Mouse (Mus musculus) T-helper 1 cell (primary cell): ENCODE data around the gene Mvb12b.

Experiments used
- in situ Hi-C: fragments of 300-600 bp; cut with MboI, MseI; formaldehyde crosslinking; loops from one replicate; pipeline ENCODE4 v1.15.1; 2025; ENCODE audit warnings: high pct_unique_total_duplicates

Gene Mvb12b

DNA sequence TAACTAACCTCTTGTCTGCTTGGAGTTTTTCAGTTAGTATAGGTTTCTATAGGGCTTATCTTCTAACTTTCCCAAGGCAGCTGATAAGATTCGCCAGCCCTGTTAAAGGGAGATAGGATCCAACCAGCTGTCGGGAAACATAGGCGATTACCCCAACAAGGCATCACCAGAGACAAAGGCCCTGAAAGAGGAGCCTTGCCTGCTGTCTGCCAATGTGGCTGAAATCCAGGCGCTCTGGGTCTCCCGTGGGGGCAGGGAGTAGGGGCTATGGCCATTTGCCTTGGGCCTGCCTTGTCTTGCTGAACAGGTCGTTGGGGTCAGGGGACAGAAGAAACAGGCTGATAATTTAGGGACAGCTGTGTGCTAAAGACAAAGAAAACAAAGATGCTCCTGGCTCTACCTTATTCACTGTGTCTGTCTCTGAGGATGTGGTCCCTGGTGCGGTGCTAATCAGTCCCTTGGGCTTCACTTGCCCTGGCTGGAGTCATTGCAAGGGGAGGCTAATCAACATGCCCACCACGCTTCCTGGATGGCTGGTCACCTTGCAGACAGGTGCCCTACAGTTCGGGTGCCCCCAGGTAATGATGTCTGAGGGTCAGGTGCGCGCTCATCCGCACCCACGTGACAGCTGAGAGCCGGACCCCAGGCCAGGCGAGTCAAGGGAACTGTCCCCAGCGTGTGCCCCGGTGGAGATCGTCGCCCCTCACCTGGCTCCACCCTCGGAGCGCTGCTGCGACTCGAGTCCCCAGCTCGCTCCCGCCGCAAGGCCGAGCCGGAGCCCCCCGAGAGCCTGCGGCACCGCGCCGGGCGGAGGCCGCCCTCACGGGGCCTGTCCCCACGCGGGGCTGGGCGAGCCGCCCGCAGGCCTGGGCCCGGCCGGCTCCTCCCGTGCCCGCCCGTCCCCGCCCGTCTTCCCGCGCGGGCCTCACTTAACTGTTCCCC lies 1.1 kb downstream of the Mvb12b start:
- in situ Hi-C loops, result no loop called here

DNA sequence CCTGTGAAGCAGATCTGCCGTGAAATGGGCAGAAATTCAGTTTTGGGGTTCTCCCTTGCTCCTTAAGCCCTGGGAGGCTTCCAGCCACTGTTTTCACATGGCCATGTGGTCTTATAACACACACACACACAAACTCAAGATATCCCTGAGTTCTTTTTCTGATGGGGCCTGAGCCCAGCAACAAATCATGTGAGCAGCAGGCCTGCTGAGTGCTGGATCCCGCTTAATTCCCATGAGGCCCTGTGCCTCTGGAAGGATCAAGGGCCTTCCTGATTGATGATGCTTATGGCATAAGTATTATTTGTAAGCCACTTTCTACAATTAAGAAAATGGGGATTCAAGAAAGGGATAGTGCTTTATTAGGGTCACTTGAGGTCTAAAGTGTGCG lies 2.5 kb downstream of the Mvb12b start:
- in situ Hi-C loops, result no loop called here

DNA sequence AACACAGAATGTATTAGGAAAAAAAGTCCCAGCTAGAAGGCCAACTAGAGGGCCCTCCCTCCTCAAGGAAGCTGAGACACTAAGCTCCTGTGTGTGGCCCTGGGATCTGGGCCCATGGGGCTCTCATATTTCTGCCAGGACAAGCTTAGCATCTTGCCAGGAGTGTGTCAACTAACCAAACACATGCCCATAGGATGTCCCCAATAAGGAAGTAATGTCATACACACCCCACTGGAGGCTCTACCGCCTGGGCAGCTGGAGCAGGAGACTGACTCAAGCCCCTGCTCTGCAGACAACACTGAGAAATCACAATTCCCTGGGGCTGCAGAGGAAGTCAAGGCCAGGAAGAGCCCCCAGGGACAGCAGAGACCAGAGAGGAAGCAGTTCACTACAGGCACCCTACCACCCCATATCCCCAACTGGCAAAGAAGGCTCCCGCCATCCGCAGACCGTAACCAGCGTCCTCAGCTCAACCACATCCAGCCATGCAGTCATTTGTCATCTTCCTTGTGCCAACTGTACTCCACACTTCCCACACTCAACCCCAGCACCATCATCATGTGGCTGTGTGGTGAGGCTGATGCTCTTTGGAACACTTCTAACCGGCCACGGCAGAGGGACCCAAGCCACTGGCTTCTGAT lies 3.0 kb downstream of the Mvb12b start:
- in situ Hi-C loops, result no loop called here

DNA sequence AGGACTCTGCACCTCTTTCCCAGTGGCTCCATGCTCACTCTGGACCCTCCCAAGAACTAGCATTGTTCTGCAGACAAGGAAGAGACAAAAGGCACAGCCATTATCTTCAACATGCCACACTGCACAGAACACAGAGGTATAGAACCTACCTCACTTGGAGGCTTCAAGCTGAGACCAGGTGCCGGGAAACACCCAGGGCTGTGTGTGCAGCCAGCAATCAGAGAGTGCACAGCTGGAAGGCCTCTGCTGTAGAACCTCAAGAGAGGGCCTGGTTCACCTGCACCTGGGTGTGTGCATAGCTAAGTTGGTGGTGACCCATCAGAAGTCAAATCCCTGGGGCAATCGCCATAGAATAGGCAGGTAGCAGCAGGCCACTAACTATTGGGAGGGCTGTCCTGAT lies 8.5 kb downstream of the Mvb12b start:
- in situ Hi-C loops, result no loop called here

DNA sequence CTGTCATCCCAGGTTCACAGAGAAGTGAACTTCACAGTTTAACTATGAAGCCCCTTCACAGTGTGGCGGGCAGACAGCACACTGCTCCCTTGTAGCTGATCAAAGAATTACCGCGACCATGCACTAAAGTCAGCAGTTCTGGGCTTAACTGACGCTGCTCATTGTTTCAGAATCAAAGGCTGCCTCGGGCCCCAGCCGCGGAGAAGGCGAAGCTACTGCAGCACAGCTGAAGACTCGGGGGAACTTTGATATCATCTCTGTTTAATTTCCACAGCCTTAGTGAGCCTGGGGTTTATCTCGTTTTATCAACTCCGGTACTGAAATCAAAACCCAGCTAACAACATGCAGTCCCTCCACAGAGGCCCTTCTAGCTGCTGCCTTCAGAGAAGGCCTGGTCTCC lies 9.3 kb downstream of the Mvb12b start:
- in situ Hi-C loops, result no loop called here

DNA sequence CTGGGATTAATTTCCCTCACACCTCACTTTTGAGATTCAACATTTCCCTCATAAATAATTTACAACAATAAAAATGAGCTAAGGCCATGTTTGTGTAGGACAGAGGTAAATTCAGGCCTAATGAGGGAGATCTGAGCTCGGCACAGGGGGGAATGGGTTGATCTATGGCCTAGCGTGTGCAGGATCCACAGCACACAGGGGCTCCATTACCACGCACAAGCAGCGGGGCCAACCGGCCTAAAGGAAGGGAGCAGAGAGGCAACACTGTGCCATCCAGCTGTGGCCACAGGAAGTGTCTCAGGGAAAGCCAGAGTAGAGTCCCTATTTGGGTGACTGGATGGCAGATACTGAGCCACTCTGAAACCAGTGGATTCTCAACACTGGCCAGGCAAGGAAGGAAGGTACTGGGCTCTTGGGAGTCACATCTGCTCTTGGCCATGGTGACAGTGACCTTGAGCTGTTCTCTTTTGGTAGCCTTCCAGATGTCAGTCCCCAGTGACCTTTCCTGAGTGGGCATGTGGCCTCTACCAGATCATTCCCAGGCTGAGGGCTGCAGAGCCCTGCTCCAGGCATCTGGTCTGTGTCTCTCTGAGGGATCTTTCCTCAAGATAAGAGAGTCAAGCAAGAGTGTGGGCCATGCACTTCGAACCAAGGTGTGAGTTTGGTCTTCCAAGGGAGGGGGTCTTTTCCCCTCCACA lies 9.9 kb downstream of the Mvb12b start:
- in situ Hi-C loops, result no loop called here

DNA sequence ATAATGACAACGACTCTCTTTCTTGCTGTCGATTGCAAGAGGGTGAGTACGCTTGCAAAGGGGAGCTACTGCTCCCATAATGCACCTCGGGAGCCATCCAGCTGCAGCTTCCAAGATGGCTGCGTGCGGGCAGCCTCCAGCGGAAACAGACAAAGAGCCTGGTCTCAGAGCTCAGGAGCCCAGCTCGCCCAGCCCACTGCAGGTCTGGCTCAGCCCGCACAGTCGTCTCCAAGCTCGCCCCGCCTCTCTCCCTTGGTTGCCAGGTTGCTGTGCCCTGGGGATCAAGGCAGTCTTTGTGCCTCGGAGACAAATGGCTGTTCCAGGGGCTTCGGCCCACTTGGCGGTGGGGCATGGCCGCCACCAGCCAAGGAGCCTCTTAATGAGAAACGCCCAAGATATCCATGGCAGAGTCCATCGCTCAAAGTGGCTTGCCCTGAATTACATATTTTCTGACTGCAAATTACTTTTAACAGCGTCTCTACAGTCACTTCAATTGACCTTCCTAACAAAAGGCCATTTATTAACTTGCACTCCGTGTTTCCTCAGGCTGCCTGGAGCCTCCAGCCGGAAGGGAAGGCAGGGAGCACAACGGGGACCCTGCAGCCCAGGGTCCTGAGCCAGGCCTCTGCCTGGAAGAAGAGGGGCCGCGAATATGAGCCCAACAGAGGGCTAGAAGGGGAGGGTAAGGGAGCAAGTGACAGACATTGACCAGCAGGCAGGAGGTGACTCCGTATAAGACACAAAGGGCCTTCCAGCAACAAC lies 11.0 kb downstream of the Mvb12b start:
- in situ Hi-C loops, result no loop called here

DNA sequence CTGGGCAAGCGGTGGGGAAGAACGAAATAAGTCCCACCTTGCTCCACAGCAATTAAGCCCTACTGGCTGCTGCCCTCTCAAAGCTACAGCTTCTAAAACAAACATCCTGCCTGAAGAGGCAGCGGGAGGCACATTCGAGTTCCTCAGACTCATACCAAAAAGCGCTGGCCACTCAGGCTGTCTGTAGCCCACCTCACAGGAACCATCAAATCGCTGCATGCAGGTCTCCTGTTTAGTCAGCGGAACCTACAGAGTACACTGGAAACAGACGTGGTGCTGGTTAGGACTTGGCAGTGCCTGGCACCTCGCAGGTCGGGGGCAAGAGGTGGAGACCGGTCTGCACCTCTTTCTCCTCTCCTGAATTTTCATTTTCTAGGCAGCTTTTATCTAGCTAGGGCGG lies 12.2 kb downstream of the Mvb12b start:
- in situ Hi-C loops, result no loop called here

DNA sequence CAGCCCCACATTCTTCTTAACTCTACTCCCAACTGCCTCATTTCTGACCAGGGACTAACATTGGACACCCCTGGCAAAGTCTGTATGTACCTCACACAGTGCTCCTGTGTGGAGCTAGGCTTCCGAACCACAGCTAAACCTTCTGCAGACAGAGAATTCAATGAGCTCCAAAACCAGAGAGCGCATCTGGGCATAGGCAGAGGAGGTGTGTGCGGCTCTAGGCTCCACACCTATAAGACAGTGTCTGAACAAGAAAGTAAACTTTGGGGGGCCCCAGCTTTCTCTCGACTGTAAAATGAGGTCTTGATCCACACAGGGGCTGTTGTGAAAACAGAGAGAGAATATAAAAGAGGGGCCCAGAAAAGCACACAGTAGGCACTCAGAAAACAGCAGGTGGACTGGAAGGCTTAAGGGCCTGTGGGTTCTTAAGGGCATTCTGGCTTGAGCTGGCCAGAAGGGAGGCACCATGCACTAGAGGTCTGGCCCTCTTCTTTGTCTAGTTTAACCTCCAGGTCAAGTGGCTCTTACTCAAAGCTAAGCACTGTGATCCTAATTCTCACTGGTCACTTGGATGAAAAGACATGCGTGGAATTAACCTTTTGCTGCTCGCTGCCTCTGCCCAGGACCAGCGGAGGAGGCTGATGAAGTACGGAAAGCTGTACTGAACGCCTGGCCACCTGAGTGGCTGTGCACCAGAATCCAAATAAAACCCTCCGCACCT lies 12.7 kb downstream of the Mvb12b start:
- in situ Hi-C loops, result no loop called here

DNA sequence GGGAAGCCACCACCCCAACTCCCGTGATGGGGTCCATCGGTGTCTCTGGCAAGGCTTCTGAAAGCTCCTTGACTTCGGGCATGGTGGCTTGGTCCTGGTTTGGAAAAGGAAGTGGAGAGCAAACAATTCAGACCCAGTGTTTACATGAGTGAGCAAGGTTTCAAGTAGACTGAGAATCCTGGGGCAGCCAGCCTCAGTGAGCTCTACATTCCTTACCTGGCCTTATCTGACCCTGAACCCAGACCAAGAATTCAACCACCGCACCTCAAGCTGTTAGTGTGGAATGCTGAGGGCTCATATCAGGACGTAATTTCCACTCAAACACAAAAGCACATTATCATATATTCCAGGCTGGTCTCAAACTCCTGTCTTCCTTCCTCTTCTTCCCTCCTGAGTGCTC lies 13.4 kb downstream of the Mvb12b start:
- in situ Hi-C loops, result no loop called here

DNA sequence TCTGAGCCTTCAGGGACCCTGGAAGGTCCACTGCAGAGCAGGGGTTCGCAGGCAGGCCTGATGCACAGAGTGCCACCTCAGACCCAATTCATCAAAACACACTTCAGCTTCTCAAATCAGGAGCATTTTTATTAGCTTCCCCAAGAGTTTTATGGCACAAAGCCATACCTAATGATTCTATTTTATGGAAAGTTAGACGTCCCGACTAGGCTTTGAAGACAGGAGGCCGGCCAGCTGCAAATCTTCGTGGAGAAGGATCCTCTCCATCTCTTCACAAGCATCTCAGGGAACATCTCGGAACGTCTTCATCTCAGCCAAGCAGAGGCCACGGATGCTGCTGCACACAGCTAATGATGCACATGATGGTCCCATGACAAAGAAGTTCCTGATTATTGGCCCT lies 14.2 kb downstream of the Mvb12b start:
- in situ Hi-C loops, result no loop called here

DNA sequence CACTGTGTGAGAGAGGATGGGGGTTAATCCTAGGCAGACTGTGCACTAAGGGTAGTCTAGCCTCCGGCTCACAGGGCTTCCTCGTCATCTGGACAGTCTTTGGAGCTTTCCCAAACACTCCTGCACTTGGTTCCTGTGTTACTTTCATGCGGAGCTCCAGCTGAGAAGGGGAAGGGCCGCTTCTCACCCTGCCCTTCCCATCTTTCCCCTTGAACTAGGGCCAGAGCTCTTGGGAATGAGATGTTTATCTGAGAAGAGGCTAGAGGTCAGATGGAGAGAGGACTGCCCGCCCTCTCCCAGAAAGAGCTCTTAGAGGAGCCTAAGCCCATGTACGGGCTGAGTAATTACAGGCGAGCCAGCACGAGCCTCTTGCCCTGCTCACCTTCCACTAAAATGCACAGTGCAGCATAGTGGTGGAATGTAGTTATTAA lies 14.9 kb downstream of the Mvb12b start:
- in situ Hi-C loops, result no loop called here

DNA sequence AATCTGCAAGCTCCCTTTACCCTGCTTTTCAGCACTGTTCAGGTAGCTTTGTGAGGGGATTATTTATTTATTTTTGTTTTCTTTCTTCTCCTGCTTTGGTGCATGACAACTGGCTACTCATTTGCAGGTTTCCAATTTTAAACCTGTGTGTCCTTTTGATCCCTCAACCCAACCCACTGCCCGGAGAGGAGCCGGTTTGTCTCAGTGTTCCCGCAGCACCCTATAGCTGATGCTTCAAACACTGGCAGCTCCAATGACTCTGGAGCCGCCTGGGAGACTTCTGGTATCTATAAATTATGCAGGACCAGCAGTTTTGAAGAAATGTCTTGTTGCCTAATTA lies 16.6 kb downstream of the Mvb12b start:
- in situ Hi-C loops, result no loop called here

DNA sequence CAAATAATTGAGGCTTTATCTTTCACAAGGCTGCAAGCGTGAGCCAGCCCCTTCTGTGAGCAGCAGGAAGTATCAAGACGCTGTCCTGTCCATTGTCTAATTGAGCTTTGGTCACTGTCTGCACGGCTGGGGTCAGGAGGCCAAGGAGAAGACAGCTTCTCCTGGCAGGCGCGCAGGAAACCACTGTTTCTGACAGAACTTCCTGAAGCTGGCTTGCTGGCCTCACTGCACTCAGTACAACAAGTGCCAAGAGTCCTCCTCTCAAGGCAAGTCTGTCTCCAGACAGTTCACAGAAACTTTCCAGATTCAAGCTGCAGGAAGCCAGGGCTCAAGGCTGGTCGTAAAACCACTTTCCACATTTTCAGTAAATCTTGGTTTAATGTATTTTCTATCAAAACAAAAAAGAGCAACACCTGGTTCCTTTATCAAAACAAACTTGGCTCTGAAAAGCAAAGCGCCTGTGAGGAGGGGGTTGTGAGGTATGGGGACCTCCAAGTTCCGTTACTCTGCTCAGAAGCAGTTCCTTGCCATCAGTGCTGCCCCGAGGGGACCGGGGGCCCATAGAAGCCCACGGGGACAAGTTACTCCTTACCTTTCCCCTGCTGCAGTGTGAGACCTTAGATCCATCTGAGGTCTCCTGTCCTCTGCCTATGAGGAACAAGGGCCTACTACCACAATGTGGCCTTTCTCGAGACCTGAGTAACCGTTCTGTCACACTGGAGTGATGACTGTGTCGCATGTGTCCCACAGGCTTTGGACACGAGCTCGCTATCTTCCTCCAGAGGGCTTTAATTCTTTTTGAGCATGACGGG lies 17.2 kb downstream of the Mvb12b start:
- in situ Hi-C loops, result no loop called here

DNA sequence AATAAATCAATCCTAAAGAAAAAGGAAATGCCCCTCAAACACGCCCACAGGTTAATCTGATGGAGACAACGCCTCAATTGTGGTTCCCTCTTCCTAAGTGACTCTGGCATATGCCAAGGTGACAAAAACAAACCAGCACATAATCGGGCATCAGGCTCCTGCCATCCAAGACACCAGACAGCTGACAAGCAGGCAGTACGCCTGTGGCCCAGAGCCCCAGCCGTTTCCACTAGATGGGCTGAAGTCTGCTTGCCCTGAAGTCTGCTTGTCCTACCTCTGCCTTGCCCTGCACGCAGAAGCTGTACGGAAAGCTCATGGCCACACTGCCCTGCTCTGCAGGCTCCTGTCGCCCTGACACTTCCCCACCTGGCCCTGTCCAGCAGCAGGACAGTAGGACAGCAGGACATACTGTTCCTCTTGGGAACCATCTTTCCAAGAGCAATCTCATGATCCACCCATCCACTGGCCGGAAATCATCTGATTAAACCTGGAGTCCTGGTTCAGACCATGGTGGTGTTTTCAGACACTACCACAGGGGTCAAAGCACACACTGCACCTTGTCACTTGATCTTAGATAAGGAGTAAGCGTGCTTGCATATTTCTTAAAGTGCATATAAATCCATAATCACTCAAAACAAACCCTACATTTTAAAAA lies 17.9 kb downstream of the Mvb12b start:
- in situ Hi-C loops, result no loop called here

DNA sequence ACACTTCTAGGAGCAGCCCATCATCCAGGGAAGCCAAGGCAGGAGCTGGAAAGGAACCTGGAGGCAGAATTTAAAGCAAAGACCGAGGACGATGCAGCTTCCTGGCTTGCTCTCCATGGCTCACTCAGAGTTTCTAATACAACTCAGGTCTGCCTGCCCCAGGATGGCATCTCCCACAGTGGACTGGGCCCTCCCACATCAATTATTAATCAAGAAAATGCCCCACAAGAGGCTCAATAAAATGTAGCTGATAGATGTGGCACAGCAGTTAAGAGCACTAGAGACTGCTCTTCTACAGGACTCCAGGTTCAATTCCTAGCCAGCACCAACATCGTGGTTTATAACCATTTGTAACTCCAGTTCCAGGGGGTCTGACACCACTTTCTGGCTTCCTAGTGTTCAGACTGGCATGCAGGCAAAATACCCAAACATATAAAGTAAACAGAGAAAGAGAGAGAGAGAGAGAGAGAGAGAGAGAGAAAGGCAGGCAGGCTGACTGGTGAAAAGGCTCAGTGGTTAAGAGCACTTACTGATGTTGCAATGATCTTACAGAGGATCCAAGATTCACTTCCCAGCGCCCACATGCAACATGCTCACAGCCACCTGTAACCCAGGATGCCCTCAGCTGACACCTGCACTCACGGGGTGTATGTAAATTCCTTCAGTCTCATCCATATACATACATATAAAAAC lies 18.6 kb downstream of the Mvb12b start:
- in situ Hi-C loops, result no loop called here

DNA sequence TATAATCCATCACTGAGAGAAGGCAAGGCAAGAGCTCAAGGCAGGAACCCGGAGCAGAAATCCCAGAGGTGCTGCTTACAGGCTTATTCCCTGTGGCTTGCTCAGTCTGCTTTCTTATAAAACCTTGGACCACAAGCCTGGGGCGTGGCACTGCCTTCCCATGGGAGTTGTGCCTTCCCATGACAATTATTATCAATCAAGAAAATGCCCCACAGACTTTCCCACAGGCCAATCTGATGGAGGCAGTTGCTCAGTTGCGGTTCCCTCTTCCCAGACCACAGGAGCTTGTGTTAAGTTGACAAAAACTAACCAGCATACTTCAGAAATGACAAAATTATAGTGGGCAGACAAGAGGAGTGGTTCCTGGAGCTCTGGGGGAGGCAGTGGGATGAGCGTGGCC lies 19.4 kb downstream of the Mvb12b start:
- in situ Hi-C loops, result no loop called here

DNA sequence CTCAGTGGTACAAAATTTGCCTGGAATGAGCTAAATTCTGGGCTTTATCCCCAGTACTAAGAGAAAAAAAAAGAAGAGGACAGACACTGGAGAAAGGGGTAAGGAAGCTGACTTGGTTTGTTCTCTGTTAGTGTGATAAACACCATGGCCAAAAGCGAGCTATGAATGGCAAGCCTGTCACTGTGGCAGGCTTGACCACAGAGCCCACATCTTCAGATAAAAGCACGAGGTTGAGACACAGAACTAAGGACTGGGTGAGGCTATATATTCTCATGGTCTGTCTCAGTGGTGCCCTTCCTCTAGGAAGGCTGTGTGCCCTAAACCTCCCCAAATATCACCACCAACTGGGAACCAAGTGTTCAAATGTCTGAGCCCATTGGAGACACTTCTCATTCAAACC lies 31.0 kb downstream of the Mvb12b start:
- in situ Hi-C loops, result no loop called here
